Mouse (Mus musculus): ENCODE results near the gene Dmap1.

DNA sequence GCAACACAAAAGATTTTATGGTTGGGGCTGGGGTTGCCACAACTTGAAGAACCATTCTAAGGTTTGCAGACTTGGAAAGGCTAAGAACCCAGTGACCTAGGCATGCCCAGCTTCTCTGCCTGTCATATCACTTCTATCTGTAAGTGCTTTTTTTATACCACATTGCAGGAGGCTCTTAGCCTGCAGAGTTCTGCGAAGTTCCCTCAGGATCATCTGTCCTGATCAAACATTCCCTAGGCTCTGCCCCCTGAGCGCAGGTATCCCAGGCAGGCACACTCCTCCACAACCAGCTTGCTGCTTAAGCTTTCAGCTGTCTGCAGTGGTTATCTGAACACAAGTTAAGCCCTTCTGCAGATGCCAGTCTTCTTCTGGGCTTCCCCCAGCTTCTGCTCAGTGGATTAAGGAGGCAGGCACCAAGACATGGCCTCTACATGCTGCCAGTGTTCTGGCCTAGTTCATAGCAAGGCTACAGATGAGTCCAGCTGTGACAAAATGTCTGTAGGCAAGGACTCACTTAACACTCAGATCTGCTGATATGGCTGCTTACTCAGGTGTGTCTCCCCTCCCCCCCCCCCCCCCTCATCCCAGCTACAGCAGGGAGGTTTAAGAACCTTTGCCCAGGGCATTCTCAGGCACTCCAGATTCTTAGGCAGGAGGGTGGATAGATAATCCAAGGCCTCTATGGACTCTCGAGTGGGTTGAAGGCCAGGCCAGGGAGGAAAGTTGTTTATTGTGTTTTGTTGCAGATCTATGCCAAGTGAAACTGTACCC is 26.9 kb upstream of the Dmap1 start:
- TF ChIP-seq ZNF384 (IDR thresholded peaks at IDR 0.05; ENCODE audit: low read depth, low read length) (no peak), ZC3H11A (IDR thresholded peaks at IDR 0.05; ENCODE audit: borderline replicate concordance, low read depth, low read length) (no peak), MAFK (IDR thresholded peaks at IDR 0.05; ENCODE audit: insufficient read depth, low read depth, low read length) (no peak)

Data from ES-E14 (cell line).